Mouse (Mus musculus): ENCODE results near the gene Sv2a.
"Not testable (repeated sequence)": the region's sequence is repeated elsewhere in the genome, so short reads cannot be mapped to it uniquely, and the experiment has no call there.

DNA sequence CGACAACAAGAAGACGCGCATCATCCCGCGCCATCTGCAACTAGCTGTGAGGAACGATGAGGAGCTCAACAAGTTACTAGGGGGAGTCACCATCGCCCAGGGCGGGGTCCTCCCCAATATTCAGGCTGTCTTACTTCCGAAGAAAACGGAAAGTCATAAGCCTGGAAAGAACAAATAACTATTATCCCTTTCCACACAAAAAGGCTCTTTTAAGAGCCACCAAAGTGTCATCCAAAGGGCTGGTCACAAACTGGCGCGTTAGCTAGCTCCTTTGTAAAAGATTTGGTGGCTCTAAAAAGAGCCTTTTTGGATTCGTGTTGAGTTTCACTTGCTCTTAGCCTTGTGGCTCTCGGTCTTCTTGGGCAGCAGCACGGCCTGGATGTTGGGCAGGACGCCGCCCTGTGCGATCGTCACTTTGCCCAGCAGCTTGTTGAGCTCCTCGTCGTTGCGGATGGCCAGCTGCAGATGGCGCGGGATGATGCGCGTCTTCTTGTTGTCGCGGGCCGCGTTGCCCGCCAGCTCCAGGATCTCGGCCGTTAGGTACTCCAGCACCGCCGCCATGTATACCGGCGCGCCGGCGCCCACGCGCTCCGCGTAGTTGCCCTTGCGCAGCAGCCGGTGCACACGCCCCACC is 39.3 kb downstream of the Sv2a start:
- not testable (repeated sequence) for TF ChIP-seq CTCF (IDR thresholded peaks at IDR 0.05; ENCODE audit: low read depth)
- 0 out of 2 replicates have a peak, but pooled peaks have one; percentile 13 for TF ChIP-seq EP300 (IDR thresholded peaks at IDR 0.05; ENCODE audit: low read depth)

Data from liver, embryonic 14.5 days (tissue).